Mouse (Mus musculus) forebrain, embryonic 13.5 days (tissue): ENCODE results near the gene Fip1l1. TPM values are rescaled to one million over a fixed set of nuclear protein-coding genes. Genes with fewer than 3 reads are reported as not detected.
A peak's percentile ranks its signal among the peaks of the same experiment; 100 is the strongest.

Source experiments
- ATAC-seq: fragments of 200-750 bp; cut with Nextera tagmentation; 2 replicates; pipeline ENCODE4 v1.8.0; 2017
- H3K27ac ChIP-seq: fragments of 300-500 bp; sonication (generic); 2 replicates; pipeline ENCODE4 v1.5.1; 2015; ENCODE audit warnings: inconsistent platforms, mild to moderate bottlenecking, moderate library complexity
- H3K27me3 ChIP-seq: fragments of 300-500 bp; sonication (generic); 2 replicates; pipeline ENCODE4 v1.6.1; 2015; ENCODE audit warnings: mild to moderate bottlenecking, inconsistent platforms
- H3K36me3 ChIP-seq: fragments of 300-500 bp; sonication (generic); 2 replicates; pipeline ENCODE4 v1.6.1; 2015; ENCODE audit warnings: mild to moderate bottlenecking, inconsistent platforms; ENCODE audit not compliant: poor library complexity, severe bottlenecking
- H3K4me1 ChIP-seq: fragments of 300-500 bp; sonication (generic); 2 replicates; pipeline ENCODE4 v1.6.1; 2015; ENCODE audit warnings: inconsistent platforms
- H3K4me2 ChIP-seq: fragments of 300-500 bp; sonication (generic); 2 replicates; pipeline ENCODE4 v1.6.1; 2015; ENCODE audit warnings: inconsistent platforms, mild to moderate bottlenecking, moderate library complexity
- H3K4me3 ChIP-seq: fragments of 300-500 bp; sonication (generic); 2 replicates; pipeline ENCODE4 v1.5.1; 2015; ENCODE audit warnings: mild to moderate bottlenecking, inconsistent platforms
- H3K9ac ChIP-seq: fragments of 300-500 bp; sonication (generic); 2 replicates; pipeline ENCODE4 v1.6.1; 2015; ENCODE audit warnings: mild to moderate bottlenecking, inconsistent platforms
- H3K9me3 ChIP-seq: fragments of 300-500 bp; sonication (generic); replicated peaks from 2 replicates; pipeline ENCODE4 v1.6.1; 2016; ENCODE audit warnings: inconsistent platforms
- WGBS: fragments of 180-500 bp; shearing (Covaris S2); methylation state at CpG from one replicate; pipeline ENCODE4 v1.1.7; 2015; 5-methylcytosine and 5-hydroxymethylcytosine counted together
- polyA plus RNA-seq: library from polyadenylated mRNA; unstranded; fragments of >200 nt; fragmentation: Nextera tagmentation; extraction: Ambion mirVana; gene quantifications from 2 replicates; pipeline ENCODE4 v1.2.1, GENCODE M21; 2015

Fip1l1 gene
- 97.1 and 97.4 TPM in 2 replicates for polyA plus RNA-seq

DNA sequence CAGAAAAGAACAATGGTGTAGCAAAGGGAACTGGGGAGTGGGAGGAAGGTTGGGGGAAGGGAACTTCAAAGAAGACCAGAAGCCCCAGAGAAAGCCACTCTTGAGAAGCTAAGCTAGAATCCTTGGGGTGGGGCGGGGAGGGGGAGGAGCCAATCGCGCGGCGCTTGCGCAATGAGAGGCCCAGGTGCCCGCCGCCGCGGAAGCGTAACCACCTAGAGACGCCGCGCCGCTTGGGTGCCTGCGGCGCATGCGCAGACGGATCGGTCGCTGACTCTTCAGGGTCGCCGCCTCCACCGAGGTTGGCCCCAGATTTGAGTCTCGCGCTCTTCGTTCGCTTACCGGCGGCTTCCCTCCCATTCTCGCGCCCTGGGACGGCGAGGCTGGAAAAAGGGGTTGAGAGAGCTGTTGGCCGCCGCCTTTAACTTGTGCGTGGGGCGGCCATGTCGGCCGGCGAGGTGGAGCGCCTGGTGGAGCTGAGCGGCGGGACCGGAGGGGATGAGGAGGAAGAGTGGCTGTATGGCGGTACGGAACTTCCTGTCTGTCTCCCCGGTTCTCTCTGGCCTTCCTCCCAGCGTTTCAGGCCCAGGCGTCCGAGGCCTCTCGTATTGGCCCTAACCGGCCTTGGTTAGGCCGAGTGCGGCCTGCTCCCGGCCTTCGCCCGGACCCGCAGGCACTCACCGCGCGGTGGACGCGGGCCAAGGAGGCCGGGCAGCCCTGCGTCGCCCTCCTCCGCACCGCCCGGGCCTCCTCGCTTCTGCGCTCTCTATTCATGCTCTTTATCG, at the start of gene Fip1l1:
TSS of gene Fip1l1 (plus strand) at position 210 of the 782 bp plus-strand sequence.
- peak within 1 kb of the TSS; percentile 96 for H3K9ac ChIP-seq
- peak; percentile 91 for ATAC-seq
- H3K4me2 ChIP-seq: peak within 1 kb of the TSS; percentile 75
- WGBS: 0% methylated on average over 73 of the region's 73 CpGs
- H3K4me3 ChIP-seq: peak within 1 kb of the TSS; percentile 94
- no peaks in the 10 kb centered on the region for H3K9me3 ChIP-seq
- peaks cover 35% of the 10 kb centered on the region for H3K4me1 ChIP-seq
- H3K27me3 ChIP-seq: no peaks in the 10 kb centered on the region
- H3K36me3 ChIP-seq: 0 out of 2 replicates have a peak, but pooled peaks cover 9% of the 10 kb centered on the region
- H3K27ac ChIP-seq: peak within 1 kb of the TSS; percentile 92

DNA sequence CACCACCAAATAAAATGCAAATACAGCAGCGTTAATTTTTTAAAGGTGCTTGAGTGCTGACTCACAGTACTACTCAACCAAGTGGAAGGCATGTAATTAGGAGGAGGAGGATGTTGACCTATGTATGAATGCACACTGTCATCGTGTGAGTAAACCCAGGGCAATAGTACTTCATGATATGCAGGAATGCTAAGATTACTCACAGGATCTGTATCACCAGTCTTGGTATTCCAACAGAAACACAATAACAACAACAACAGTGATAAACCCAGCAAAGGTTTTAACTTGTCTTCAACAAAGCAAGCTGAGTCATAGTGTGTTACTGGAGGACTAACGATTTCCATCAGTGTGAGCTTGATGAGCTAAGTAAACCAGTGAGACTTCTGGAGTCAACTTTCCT, 42.5 kb upstream of the Fip1l1 start:
- Histone ChIP-seq H3K27me3 (no peaks in the 10 kb centered on the region), H3K9me3 (no peaks in the 10 kb centered on the region), H3K4me2 (no peak overlapping the region), H3K36me3 (no peaks in the 10 kb centered on the region), H3K4me3 (no peak overlapping the region), H3K9ac (no peak overlapping the region), H3K27ac (no peak overlapping the region), H3K4me1 (no peaks in the 10 kb centered on the region)
- ATAC-seq: no peak
- 87% methylated on average over 3 of the region's 3 CpGs for WGBS

DNA sequence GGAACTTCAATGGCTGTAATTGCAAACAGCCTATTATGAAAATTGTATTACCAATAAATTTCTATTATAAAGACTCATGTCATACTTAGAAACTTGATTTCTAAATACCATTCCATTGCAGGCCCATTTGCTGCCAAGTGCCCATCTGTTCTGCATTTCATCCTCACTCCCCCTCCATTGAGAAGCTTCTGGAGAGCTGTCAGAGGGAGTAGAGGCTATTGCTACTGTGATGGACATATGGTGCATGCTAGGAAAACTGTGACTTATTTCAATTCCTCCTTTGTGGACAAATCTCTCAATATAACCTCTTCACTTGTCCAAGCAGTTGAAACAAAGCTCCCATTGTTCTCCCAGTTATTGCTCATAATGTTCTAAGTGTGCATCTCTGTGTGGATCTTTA, 23.6 kb upstream of the Fip1l1 start:
- Histone ChIP-seq H3K9me3 (no peaks in the 10 kb centered on the region), H3K4me3 (no peak overlapping the region), H3K36me3 (0 out of 2 replicates have a peak, but pooled peaks cover 5% of the 10 kb centered on the region), H3K4me2 (no peak overlapping the region), H3K27ac (no peak overlapping the region), H3K27me3 (no peaks in the 10 kb centered on the region), H3K9ac (no peak overlapping the region), H3K4me1 (no peaks in the 10 kb centered on the region)
- ATAC-seq: peak; percentile 51; the same call in 1 of the 2 replicates

DNA sequence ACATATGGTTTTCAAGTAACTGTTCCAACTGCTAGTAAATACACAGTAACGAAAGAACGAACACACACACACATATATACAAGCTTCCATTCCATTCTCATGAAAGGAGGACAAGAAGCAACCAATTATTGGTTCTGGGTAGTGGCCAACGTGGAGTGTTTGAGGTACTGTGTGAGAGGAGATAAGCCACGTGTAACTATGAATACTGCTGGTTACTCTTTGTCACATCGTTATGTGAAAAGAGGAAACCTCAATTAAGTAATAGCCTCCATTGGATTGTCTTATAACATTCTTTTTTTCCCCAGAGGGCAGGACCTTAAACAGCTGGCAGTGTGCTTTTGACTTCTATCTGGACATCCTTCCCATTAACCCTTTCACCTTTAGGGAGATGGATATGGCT, 8.2 kb upstream of the Fip1l1 start:
- Histone ChIP-seq H3K27me3 (no peaks in the 10 kb centered on the region), H3K36me3 (no peaks in the 10 kb centered on the region), H3K4me2 (no peak overlapping the region), H3K9me3 (no peaks in the 10 kb centered on the region), H3K9ac (no peak overlapping the region), H3K27ac (no peak overlapping the region), H3K4me3 (no peak overlapping the region), H3K4me1 (peaks cover 22% of the 10 kb centered on the region)
- WGBS: 77% methylated on average over 5 of the region's 5 CpGs
- no peak for ATAC-seq

DNA sequence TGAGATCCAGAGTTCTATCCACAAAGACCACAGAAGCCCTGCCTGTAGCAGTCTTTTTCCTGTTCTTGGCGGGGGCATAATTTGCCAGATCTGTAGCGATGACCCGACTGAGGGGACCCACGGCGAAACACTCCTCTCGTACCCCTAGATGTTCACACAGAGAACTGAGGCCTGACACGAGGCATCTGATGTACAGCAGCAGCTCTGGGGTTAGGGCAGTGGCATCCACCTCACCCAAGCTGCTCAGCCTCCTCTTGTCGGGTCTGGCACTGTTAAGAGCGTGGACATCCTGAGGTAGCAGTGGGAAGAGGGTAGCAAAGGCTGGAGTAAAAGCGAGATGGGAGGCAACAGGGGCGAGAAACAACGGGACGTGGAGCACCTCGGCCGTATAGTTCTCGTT, 4.5 kb upstream of the Fip1l1 start:
- Histone ChIP-seq H3K4me1 (peaks cover 28% of the 10 kb centered on the region), H3K4me2 (peak overlapping the region; percentile 99), H3K36me3 (no peaks in the 10 kb centered on the region), H3K9ac (peak overlapping the region; percentile 70), H3K4me3 (peak overlapping the region; percentile 84), H3K27ac (no peak overlapping the region), H3K27me3 (no peaks in the 10 kb centered on the region), H3K9me3 (no peaks in the 10 kb centered on the region)
- no peak for ATAC-seq
- WGBS: 24% methylated on average over 16 of the region's 16 CpGs

DNA sequence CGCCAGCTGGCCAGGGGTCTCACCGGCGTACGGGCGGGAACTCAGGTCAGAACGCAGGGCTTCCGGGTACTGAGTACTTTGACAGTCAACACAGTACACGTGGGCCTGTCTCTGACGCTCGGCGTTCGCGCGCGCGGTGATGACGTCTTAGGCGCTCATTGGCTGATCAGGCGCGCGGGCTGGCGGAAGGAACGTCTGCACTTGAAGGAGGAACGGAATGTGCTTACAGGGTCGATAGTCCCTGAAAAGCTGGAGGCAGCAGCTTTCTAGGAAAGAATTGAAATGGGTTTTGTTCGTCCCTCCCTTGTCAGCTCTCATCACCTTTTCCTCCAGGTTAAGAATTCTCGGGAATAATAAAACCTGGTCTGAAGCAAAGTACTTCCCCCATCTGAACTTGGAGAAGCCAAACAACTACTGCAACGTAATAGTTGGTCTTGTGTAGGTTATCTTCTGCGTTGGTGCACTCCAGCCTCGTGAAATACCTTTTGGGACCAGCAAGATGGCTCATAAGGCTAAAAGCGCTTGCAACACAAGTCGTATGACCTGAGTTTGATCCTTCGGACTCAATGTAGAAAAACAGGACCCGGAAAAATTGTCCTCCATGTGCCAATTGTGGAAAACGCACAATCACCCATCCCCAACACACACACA, 3.5 kb upstream of the Fip1l1 start, which contains the start of gene Scfd2:
TSS of gene Scfd2 (minus strand) at position 130 of the 651 bp plus-strand sequence.
- Histone ChIP-seq H3K4me1 (peaks cover 34% of the 10 kb centered on the region), H3K9me3 (no peaks in the 10 kb centered on the region), H3K4me3 (peak within 1 kb of the TSS; percentile 84), H3K4me2 (peak within 1 kb of the TSS; percentile 99), H3K9ac (peak within 1 kb of the TSS; percentile 70), H3K27ac (0 out of 2 replicates have a peak within 1 kb of the TSS, but pooled peaks have one; percentile 19), H3K27me3 (no peaks in the 10 kb centered on the region), H3K36me3 (no peaks in the 10 kb centered on the region)
- 7% methylated on average over 35 of the region's 35 CpGs for WGBS
- ATAC-seq: peak; percentile 90

DNA sequence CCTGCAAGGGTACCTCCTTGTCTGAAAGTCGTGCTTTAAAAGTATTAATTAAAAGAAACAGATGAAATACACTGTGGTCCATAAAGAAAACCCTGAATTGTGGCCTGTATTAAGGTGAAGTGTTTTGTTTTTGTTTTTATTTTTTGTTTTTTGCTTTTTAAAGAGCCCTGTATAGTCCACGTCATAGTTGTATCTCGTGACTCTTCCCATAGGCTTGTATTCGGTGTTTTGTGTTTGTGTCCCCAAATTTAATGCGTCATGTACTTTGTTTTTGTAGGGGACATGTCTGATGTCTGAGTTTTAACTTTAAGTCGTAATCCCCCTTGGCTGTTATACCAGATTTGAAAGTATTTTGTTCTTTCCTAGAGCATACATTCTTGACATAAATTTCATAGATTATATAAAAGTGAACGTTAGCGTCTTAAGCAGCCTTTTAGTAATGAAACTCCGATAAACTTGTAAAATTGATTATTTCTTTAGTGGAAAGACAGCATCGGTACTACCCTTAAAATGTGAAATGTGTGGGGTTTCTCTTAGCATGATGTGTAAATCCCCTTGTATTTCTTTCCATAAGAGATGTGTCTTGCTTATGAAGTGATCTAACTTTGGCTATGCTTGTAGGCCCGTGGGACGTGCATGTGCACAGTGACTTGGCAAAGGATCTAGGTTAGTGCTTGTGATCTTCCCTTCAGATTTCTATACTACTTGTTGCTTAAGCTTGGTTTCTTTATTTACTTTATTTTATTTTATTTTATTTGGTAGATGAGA, 1.1 kb downstream of the Fip1l1 start:
- H3K9me3 ChIP-seq: no peaks in the 10 kb centered on the region
- WGBS: 46% methylated on average over 12 of the region's 12 CpGs

DNA sequence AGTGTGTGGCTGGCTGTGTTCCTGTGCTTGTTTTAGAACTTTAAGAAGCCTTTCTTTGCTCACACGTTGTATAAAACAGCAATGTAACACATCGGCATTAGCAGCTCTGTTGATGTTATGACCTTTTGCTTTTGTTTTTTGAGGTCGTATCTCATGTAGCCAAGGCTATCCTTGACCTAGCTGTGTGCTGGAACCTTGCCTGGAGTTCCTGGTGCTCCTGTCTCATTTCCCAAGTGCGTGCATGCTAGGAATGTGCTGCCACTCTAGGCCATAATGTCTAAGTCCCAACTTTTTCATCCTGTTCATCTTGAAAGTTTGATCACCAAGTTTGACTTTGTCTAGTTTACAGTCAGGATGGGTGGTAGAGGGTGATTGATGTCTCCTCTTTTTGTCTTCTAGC, 10.4 kb downstream of the Fip1l1 start:
- no peak overlapping the region for H3K27ac ChIP-seq
- ATAC-seq: no peak
- no peak overlapping the region for H3K4me3 ChIP-seq
- H3K36me3 ChIP-seq: peaks cover 64% of the 10 kb centered on the region
- no peaks in the 10 kb centered on the region for H3K27me3 ChIP-seq
- 93% methylated on average over 4 of the region's 4 CpGs for WGBS
- H3K9ac ChIP-seq: no peak overlapping the region
- no peaks in the 10 kb centered on the region for H3K9me3 ChIP-seq
- no peak overlapping the region for H3K4me2 ChIP-seq
- no peaks in the 10 kb centered on the region for H3K4me1 ChIP-seq

More for the DNA sequence above, 1.1 kb downstream of the Fip1l1 start:
- Histone ChIP-seq H3K4me3 (peak overlapping the region; percentile 94), H3K36me3 (0 out of 2 replicates have a peak, but pooled peaks cover 9% of the 10 kb centered on the region), H3K27ac (peak overlapping the region; percentile 92; the same call in 1 of the 2 replicates), H3K4me1 (peaks cover 28% of the 10 kb centered on the region), H3K27me3 (no peaks in the 10 kb centered on the region), H3K9ac (peak overlapping the region; percentile 96), H3K4me2 (peak overlapping the region; percentile 75)
- no peak for ATAC-seq

DNA sequence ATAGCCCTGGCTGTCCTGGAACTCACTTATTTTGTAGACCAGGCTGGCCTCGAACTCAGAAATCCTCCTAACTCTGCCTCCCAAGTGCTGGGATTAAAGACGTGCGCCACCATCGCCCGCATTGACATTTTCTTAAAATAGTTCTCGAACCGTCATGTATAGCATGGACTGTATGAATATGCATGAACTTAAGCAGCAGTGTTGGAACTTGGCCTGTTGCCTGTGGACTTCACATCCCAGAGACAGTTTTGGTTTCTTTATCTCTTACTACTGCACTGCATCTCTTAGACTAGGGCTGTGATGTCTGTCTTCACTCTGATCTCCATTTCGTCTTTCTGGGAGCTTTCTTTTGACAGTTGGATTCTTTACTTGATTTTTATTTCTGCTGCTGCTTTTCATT, 14.3 kb downstream of the Fip1l1 start:
- no peak overlapping the region for H3K9ac ChIP-seq
- 79% methylated on average over 8 of the region's 8 CpGs for WGBS
- H3K4me3 ChIP-seq: no peak overlapping the region
- H3K4me2 ChIP-seq: no peak overlapping the region
- H3K4me1 ChIP-seq: no peaks in the 10 kb centered on the region
- H3K27me3 ChIP-seq: no peaks in the 10 kb centered on the region
- no peaks in the 10 kb centered on the region for H3K9me3 ChIP-seq
- peaks cover 70% of the 10 kb centered on the region for H3K36me3 ChIP-seq
- no peak overlapping the region for H3K27ac ChIP-seq
- ATAC-seq: no peak

DNA sequence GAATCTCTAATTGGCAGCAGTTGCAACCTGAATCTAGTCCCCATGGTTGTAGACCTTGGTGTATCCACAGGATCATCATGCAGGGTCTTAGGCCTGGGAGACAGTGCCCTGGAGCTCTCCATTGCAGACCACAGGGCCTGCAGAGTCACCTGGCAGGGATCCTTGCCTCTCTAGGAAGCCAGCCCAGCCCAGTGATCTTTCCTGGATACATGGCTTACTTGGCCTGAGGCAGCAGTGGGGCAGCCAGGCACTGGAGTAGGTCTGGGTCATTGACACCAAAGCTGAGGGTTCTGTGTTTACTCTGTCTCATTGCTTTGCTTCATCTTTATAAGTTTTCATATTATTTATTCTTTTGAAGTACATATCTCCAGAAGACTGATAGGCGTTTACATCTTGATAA, 25.9 kb downstream of the Fip1l1 start:
- Histone ChIP-seq H3K4me2 (no peak overlapping the region), H3K36me3 (peaks cover 67% of the 10 kb centered on the region), H3K4me3 (no peak overlapping the region), H3K27ac (no peak overlapping the region), H3K9me3 (no peaks in the 10 kb centered on the region), H3K27me3 (no peaks in the 10 kb centered on the region), H3K4me1 (no peaks in the 10 kb centered on the region), H3K9ac (no peak overlapping the region)
- no peak for ATAC-seq
- 92% methylated on average over 1 of the region's 1 CpGs for WGBS

DNA sequence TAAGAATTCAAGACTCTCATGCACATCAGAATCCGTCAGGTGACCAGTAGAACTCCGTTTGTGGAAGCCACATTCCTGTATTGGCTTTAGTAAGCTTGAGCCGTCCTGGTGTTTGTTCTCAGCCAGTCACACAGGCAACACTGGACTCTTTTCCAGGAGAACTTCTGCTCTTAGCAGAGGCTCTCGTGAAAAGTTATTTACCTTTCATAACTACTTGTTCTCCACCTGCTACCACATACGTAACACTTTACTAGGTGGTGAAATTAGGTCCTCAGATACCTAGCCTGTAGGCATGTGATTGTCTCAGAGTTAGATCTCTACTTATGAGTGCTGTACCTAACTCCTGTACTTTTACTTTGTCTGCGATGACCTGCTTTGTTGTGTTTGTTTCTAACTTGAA, 36.5 kb downstream of the Fip1l1 start:
- H3K4me3 ChIP-seq: no peak overlapping the region
- H3K36me3 ChIP-seq: peaks cover 33% of the 10 kb centered on the region
- ATAC-seq: no peak
- H3K9me3 ChIP-seq: no peaks in the 10 kb centered on the region
- 92% methylated on average over 6 of the region's 6 CpGs for WGBS
- no peak overlapping the region for H3K9ac ChIP-seq
- H3K4me1 ChIP-seq: no peaks in the 10 kb centered on the region
- H3K27ac ChIP-seq: no peak overlapping the region
- no peak overlapping the region for H3K4me2 ChIP-seq
- H3K27me3 ChIP-seq: no peaks in the 10 kb centered on the region

DNA sequence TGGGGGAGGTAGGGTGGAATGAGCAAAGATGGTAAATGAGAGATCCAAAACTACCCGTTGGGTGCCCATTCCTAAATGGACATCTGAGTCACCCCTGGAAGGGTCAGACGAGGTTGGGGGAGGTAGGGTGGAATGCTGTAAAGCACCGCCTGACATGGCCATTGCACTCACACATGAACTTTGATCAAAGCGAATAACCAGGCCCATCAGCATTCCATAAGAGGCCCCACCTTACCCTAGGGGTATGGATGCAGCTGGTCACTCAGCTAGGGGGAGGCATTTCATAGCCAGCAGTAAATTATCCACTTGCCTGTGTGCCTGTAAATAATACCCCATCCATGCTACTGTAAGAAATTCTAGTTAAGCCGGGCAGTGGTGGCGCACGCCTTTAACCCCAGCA, 53.9 kb downstream of the Fip1l1 start:
- 96% methylated on average over 7 of the region's 7 CpGs for WGBS
- Histone ChIP-seq H3K27ac (no peak overlapping the region), H3K4me3 (no peak overlapping the region), H3K9ac (no peak overlapping the region), H3K36me3 (peaks cover 61% of the 10 kb centered on the region), H3K4me2 (no peak overlapping the region), H3K4me1 (no peaks in the 10 kb centered on the region), H3K27me3 (no peaks in the 10 kb centered on the region), H3K9me3 (no peaks in the 10 kb centered on the region)
- ATAC-seq: no peak
